Mouse (Mus musculus): ENCODE measurements around the gene Prkar1a. TPM values are rescaled to one million over a fixed set of nuclear protein-coding genes. Genes with fewer than 3 reads are reported as not detected.

Prkar1a gene
- 164 and 173 TPM in 2 replicates for polyA plus RNA-seq (2012; ENCODE audit: insufficient read depth, insufficient read length, missing spikeins)

GRCm38 (mm10) chr11:109649206-109649605 lies at the start of gene Prkar1a:
TSS of gene Prkar1a (plus strand) at chr11:109649405.
- Histone ChIP-seq H3K4me1 (ENCODE audit: control insufficient read depth, insufficient read depth, low read length) (peaks cover 24% of the 10 kb centered on the region), H3K27ac (ENCODE audit: insufficient read depth, low read depth, low read length) (peak within 1 kb of the TSS; percentile 32), H3K4me3 (ENCODE audit: insufficient read depth, low read length) (peak within 1 kb of the TSS; percentile 78)
- TF ChIP-seq CTCF (IDR thresholded peaks at IDR 0.05; ENCODE audit: low read depth, low read length) (no peak), POLR2A (IDR thresholded peaks at IDR 0.05; ENCODE audit: borderline replicate concordance, low read depth, low read length) (no peak)

- Histone ChIP-seq H3K4me3 (ENCODE audit: insufficient read depth, low read length) (no peak overlapping the region), H3K4me1 (ENCODE audit: control insufficient read depth, insufficient read depth, low read length) (peaks cover 6% of the 10 kb centered on the region; the same call in 1 of the 2 replicates), H3K27ac (ENCODE audit: insufficient read depth, low read depth, low read length) (no peak overlapping the region)
- TF ChIP-seq POLR2A (IDR thresholded peaks at IDR 0.05; ENCODE audit: borderline replicate concordance, low read depth, low read length) (no peak), CTCF (IDR thresholded peaks at IDR 0.05; ENCODE audit: low read depth, low read length) (no peak)
These were observed 41.6 kb upstream of the Prkar1a start for GRCm38 (mm10) chr11:109607600-109607999.

- H3K4me3 ChIP-seq (ENCODE audit: insufficient read depth, low read length): no peak overlapping the region
- peaks cover 6% of the 10 kb centered on the region; the same call in 1 of the 2 replicates for H3K4me1 ChIP-seq (ENCODE audit: control insufficient read depth, insufficient read depth, low read length)
- TF ChIP-seq CTCF (IDR thresholded peaks at IDR 0.05; ENCODE audit: low read depth, low read length) (no peak), POLR2A (IDR thresholded peaks at IDR 0.05; ENCODE audit: borderline replicate concordance, low read depth, low read length) (no peak)
- no peak overlapping the region for H3K27ac ChIP-seq (ENCODE audit: insufficient read depth, low read depth, low read length)
These were observed 40.1 kb upstream of the Prkar1a start for GRCm38 (mm10) chr11:109608976-109609625.

GRCm38 (mm10) chr11:109610046-109610794 lies 39.0 kb upstream of the Prkar1a start:
- TF ChIP-seq CTCF (IDR thresholded peaks at IDR 0.05; ENCODE audit: low read depth, low read length) (no peak), POLR2A (IDR thresholded peaks at IDR 0.05; ENCODE audit: borderline replicate concordance, low read depth, low read length) (no peak)
- peak overlapping the region; percentile 87 for H3K4me3 ChIP-seq (ENCODE audit: insufficient read depth, low read length)
- peaks cover 9% of the 10 kb centered on the region for H3K4me1 ChIP-seq (ENCODE audit: control insufficient read depth, insufficient read depth, low read length)
- H3K27ac ChIP-seq (ENCODE audit: insufficient read depth, low read depth, low read length): no peak overlapping the region

- TF ChIP-seq CTCF (IDR thresholded peaks at IDR 0.05; ENCODE audit: low read depth, low read length): no peak; the same call in 1 of the 2 replicates
- no peak for TF ChIP-seq POLR2A (IDR thresholded peaks at IDR 0.05; ENCODE audit: borderline replicate concordance, low read depth, low read length)
- Histone ChIP-seq H3K4me1 (ENCODE audit: control insufficient read depth, insufficient read depth, low read length) (peaks cover 11% of the 10 kb centered on the region), H3K27ac (ENCODE audit: insufficient read depth, low read depth, low read length) (no peak overlapping the region), H3K4me3 (ENCODE audit: insufficient read depth, low read length) (peak overlapping the region; percentile 87)
These were observed 38.4 kb upstream of the Prkar1a start for GRCm38 (mm10) chr11:109610795-109611302.

GRCm38 (mm10) chr11:109611303-109612149 lies 37.7 kb upstream of the Prkar1a start, which contains the start of gene Wipi1:
TSS of gene Wipi1 (minus strand) at chr11:109611967.
- TF ChIP-seq CTCF (IDR thresholded peaks at IDR 0.05; ENCODE audit: low read depth, low read length): no peak
- no peak for TF ChIP-seq POLR2A (IDR thresholded peaks at IDR 0.05; ENCODE audit: borderline replicate concordance, low read depth, low read length)
- Histone ChIP-seq H3K4me3 (ENCODE audit: insufficient read depth, low read length) (peak within 1 kb of the TSS; percentile 87), H3K4me1 (ENCODE audit: control insufficient read depth, insufficient read depth, low read length) (peaks cover 14% of the 10 kb centered on the region), H3K27ac (ENCODE audit: insufficient read depth, low read depth, low read length) (no peak within 1 kb of the TSS)

- no peak overlapping the region for H3K27ac ChIP-seq (ENCODE audit: insufficient read depth, low read depth, low read length)
- no peak overlapping the region for H3K4me3 ChIP-seq (ENCODE audit: insufficient read depth, low read length)
- H3K4me1 ChIP-seq (ENCODE audit: control insufficient read depth, insufficient read depth, low read length): peaks cover 20% of the 10 kb centered on the region
- TF ChIP-seq CTCF (IDR thresholded peaks at IDR 0.05; ENCODE audit: low read depth, low read length): no peak
These were observed 36.2 kb upstream of the Prkar1a start for GRCm38 (mm10) chr11:109612871-109613529.

- Histone ChIP-seq H3K4me3 (ENCODE audit: insufficient read depth, low read length) (no peak overlapping the region), H3K4me1 (ENCODE audit: control insufficient read depth, insufficient read depth, low read length) (peaks cover 18% of the 10 kb centered on the region), H3K27ac (ENCODE audit: insufficient read depth, low read depth, low read length) (no peak overlapping the region)
- no peak for TF ChIP-seq POLR2A (IDR thresholded peaks at IDR 0.05; ENCODE audit: borderline replicate concordance, low read depth, low read length)
These were observed 33.9 kb upstream of the Prkar1a start for GRCm38 (mm10) chr11:109615286-109615685.

- TF ChIP-seq POLR2A (IDR thresholded peaks at IDR 0.05; ENCODE audit: borderline replicate concordance, low read depth, low read length) (no peak), CTCF (IDR thresholded peaks at IDR 0.05; ENCODE audit: low read depth, low read length) (no peak)
- peaks cover 15% of the 10 kb centered on the region for H3K4me1 ChIP-seq (ENCODE audit: control insufficient read depth, insufficient read depth, low read length)
- peak overlapping the region; percentile 22 for H3K27ac ChIP-seq (ENCODE audit: insufficient read depth, low read depth, low read length)
- H3K4me3 ChIP-seq (ENCODE audit: insufficient read depth, low read length): no peak overlapping the region
These were observed 32.9 kb upstream of the Prkar1a start for GRCm38 (mm10) chr11:109616352-109616751.
